Mouse (Mus musculus) brain, embryonic 14.5 days (tissue): ENCODE data around the gene Lat. TPM values are rescaled to one million over a fixed set of nuclear protein-coding genes. Genes with fewer than 3 reads are reported as not detected.
"Not testable (repeated sequence)": the region's sequence is repeated elsewhere in the genome, so short reads cannot be mapped to it uniquely, and the experiment has no call there.

ENCODE experiments used
- DNase-seq: peaks from one replicate; pipeline ENCODE4 v3.0.0-alpha.2; 2011; ENCODE audit warnings: low read depth
- CTCF ChIP-seq: fragments of 200-500 bp; IDR thresholded peaks from 2 replicates; pipeline ENCODE4 v1.5.1; 2012; ENCODE audit warnings: inconsistent platforms, mild to moderate bottlenecking, moderate library complexity, borderline replicate concordance; ENCODE audit not compliant: insufficient read depth, insufficient read length; ENCODE audit errors: extremely low read depth
- POLR2A ChIP-seq: fragments of 200-500 bp; IDR thresholded peaks from 2 replicates; pipeline ENCODE4 v1.6.1; 2012; ENCODE audit warnings: mild to moderate bottlenecking, inconsistent platforms, borderline replicate concordance; ENCODE audit not compliant: poor library complexity, insufficient read depth, insufficient read length, severe bottlenecking; ENCODE audit errors: extremely low read depth
- polyA plus RNA-seq: library from polyadenylated mRNA; depleted of rRNA; stranded (reverse); fragments of >200 nt; gene quantifications from 2 replicates; pipeline ENCODE4 v1.2.3, GENCODE M21; 2012; rRNA removed

Lat gene
- polyA plus RNA-seq, 1 experiment = 2.1 TPM

GRCm38 (mm10) chr7:126329907-126330645, 39.3 kb downstream of the Lat start:
- TF ChIP-seq CTCF (no peak), POLR2A (no peak)
- no peak for DNase-seq

DNA sequence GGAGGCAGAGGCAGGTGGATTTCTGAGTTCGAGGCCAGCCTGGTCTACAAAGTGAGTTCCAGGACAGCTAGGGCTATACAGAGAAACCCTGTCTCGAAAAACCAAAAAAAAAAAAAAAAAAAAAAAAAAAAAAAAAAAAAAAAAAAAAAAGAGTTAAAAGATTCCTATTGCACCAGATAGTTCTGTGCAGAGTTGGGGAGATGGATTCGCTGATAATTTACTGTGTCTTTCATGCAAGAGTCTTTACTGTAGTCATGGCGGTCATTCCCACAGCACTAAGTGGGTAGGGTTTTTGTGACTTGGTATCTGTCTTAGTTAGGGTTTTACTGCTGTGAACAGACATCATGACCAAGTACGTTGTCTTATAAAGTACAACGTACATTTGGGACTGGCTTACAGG, 40.5 kb downstream of the Lat start:
- not testable (repeated sequence) for DNase-seq

GRCm38 (mm10) chr7:126325576-126326273, 43.6 kb downstream of the Lat start:
- DNase-seq = not testable (repeated sequence)

DNA sequence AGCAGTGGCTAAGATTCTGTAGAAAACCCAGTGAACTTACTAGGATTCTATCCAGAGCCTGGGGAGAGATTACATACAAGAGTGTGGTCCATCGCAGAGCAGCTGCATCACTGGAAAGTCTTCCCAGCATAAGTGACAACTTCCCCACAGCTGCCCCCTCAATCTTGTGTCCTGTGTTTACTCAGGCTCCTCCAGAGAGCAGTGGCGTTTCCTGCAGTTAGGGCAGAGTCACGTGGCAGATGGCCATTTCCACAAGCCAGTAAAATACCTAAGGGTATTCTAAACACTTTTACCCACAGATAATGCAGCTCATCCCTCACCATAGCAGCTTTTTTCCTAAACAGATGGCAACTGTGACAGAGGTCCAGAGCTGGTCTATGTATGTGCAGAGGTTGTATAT, 44.6 kb downstream of the Lat start:
- DNase-seq = no peak
- TF ChIP-seq POLR2A = no peak
- no peak for TF ChIP-seq CTCF

DNA sequence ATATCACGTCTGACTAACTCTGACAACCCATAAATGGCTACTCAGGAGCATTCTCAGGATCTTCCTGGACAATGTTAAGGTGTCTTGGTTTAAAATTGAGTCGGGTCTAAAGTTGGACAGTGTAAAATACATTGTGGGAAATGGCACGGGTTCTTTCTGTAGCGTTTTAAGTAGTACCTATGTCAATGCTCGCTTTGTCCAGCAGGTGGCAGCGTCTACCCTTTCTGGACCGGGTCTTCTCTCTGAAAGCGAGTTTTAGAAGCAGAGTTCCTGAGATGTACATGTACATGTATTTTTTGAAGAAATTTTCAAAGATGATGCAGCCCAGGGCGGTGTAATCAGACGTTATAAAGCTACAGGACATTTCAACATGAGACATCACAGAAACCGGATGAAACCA, 45.6 kb downstream of the Lat start:
- peak; percentile 88 for TF ChIP-seq CTCF
- TF ChIP-seq POLR2A = no peak
- peak; percentile 91 for DNase-seq

DNA sequence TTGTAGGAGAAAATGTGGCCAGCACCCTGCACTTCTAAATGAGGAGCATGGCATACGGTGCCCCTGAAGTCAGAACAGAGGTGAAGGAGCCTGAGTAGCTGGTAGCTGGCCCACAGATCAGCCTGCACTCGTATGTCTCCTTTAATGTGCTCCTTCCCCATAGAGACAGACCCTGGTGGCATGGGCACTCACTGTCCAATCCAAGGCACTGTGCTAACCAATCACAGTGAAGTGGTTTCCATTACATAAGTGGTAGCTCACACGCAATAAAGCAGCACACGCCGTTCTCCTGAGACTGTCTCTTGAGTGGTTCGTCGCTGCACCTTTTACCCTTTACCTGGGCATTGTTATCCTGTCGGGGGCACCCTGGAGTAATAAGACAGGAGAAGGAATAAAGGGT, 55.1 kb downstream of the Lat start:
- no peak for DNase-seq
- TF ChIP-seq CTCF (no peak), POLR2A (no peak)

Other genes starting within 250 kb of the Lat start
- gene Xpo6, start 169.1 kb downstream of the Lat start, polyA plus RNA-seq = 226 and 237 TPM in 2 replicates
- 423 and 518 TPM in 2 replicates for gene Sbk1, start 97.0 kb downstream of the Lat start, polyA plus RNA-seq
- gene Spns1, start 7.9 kb upstream of the Lat start, polyA plus RNA-seq = 176 and 234 TPM in 2 replicates
- 11.0 and 15.7 TPM in 2 replicates for gene Nfatc2ip, start 27.2 kb upstream of the Lat start, polyA plus RNA-seq
- 0.05 and 0.06 TPM in 2 replicates for gene Cd19, start 45.3 kb upstream of the Lat start, polyA plus RNA-seq
- gene Rabep2, start 59.2 kb upstream of the Lat start, polyA plus RNA-seq = 22.1 and 25.2 TPM in 2 replicates
- gene Atp2a1, start 93.5 kb upstream of the Lat start, polyA plus RNA-seq = 1.3 and 1.6 TPM in 2 replicates
- 83.6 and 86.4 TPM in 2 replicates for gene Sh2b1, start 105.9 kb upstream of the Lat start, polyA plus RNA-seq
- gene Tufm, start 117.8 kb upstream of the Lat start, polyA plus RNA-seq = 107 and 118 TPM in 2 replicates
- gene Atxn2l, start 133.9 kb upstream of the Lat start, polyA plus RNA-seq = 178 and 208 TPM in 2 replicates
- gene Eif3c, start 196.8 kb upstream of the Lat start, polyA plus RNA-seq = 108 and 149 TPM in 2 replicates
- 0.38 and 0.81 TPM in 2 replicates for gene Apobr, start 215.4 kb upstream of the Lat start, polyA plus RNA-seq
- gene Cln3, start 216.2 kb upstream of the Lat start, polyA plus RNA-seq = 45.5 and 64.3 TPM in 2 replicates
- gene Il27, start 225.4 kb upstream of the Lat start, polyA plus RNA-seq = not detected in 2 replicates